Mouse (Mus musculus) limb, embryonic 14.5 days (tissue): ENCODE results near the gene Serpine2. TPM values are rescaled to one million over a fixed set of nuclear protein-coding genes. Genes with fewer than 3 reads are reported as not detected.

Source experiments
- ATAC-seq: fragments of 200-750 bp; cut with Nextera tagmentation; 2 replicates; pipeline ENCODE4 v1.8.0; 2017; ENCODE audit warnings: low read depth, moderate number of reproducible peaks, moderate TSS enrichment; ENCODE audit not compliant: low FRiP score
- DNase-seq: peaks from one replicate; pipeline ENCODE4 v3.0.0-alpha.2; 2015; ENCODE audit warnings: low spot score
- H3K27ac ChIP-seq: fragments of 300-500 bp; sonication (generic); replicated peaks from 2 replicates; pipeline ENCODE4 v1.5.1; 2014; ENCODE audit warnings: low read depth, mild to moderate bottlenecking, low read length, moderate library complexity, mixed read lengths
- H3K27me3 ChIP-seq: fragments of 300-500 bp; sonication (generic); 2 replicates; pipeline ENCODE4 v1.6.1; 2014; ENCODE audit warnings: low read length, mixed read lengths; ENCODE audit not compliant: control insufficient read depth, insufficient read depth
- H3K36me3 ChIP-seq: fragments of 300-500 bp; sonication (generic); 2 replicates; pipeline ENCODE4 v1.6.1; 2014; ENCODE audit warnings: mild to moderate bottlenecking, low read length, moderate library complexity, mixed read lengths; ENCODE audit not compliant: control insufficient read depth, insufficient read depth
- H3K4me1 ChIP-seq: fragments of 300-500 bp; sonication (generic); 2 replicates; pipeline ENCODE4 v1.6.1; 2014; ENCODE audit warnings: antibody characterized with exemption, low read length, mixed read lengths; ENCODE audit not compliant: control insufficient read depth, insufficient read depth
- H3K4me2 ChIP-seq: fragments of 300-500 bp; sonication (generic); replicated peaks from 2 replicates; pipeline ENCODE4 v1.6.1; 2014; ENCODE audit warnings: low read depth, mild to moderate bottlenecking, low read length, moderate library complexity; ENCODE audit not compliant: severe bottlenecking
- H3K4me3 ChIP-seq: fragments of 300-500 bp; sonication (generic); replicated peaks from 2 replicates; pipeline ENCODE4 v1.5.1; 2014; ENCODE audit warnings: low read length
- H3K9ac ChIP-seq: fragments of 300-500 bp; sonication (generic); 2 replicates; pipeline ENCODE4 v1.6.1; 2014; ENCODE audit warnings: mild to moderate bottlenecking, low read depth, low read length, moderate library complexity; ENCODE audit not compliant: severe bottlenecking
- H3K9me3 ChIP-seq: fragments of 300-500 bp; sonication (generic); 2 replicates; pipeline ENCODE4 v1.6.1; 2016; ENCODE audit warnings: low read length; ENCODE audit not compliant: control insufficient read depth
- POLR2A ChIP-seq: fragments of 200-500 bp; IDR thresholded peaks from 2 replicates; pipeline ENCODE4 v1.8.0; 2012; ENCODE audit warnings: inconsistent platforms, mild to moderate bottlenecking, moderate library complexity, borderline replicate concordance; ENCODE audit not compliant: insufficient read depth, insufficient read length; ENCODE audit errors: extremely low read depth
- WGBS: fragments of 180-500 bp; shearing (Covaris S2); extraction: QIAGEN DNeasy Blood & Tissue Kit; methylation state at CpG from one replicate; pipeline ENCODE4 v1.1.7; 2014; 5-methylcytosine and 5-hydroxymethylcytosine counted together
- polyA plus RNA-seq, 2 experiments: library from polyadenylated mRNA; depleted of rRNA in 1 of 2; stranded (reverse) in 1 of 2; unstranded in 1 of 2; fragments of >200 nt; fragmentation: Nextera tagmentation in 1 of 2; extraction: Ambion mirVana in 1 of 2; gene quantifications; 2 replicates each; pipeline versions ENCODE4 v1.2.1 to v1.2.3; 2012 to 2014

The Serpine2 gene
- polyA plus RNA-seq, 2 experiments = 107 to 159 TPM

- H3K36me3 ChIP-seq = no peaks in the 10 kb centered on the region
- no peaks in the 10 kb centered on the region for H3K9me3 ChIP-seq
- no peak overlapping the region for H3K27ac ChIP-seq
- peak overlapping the region; percentile 90 for H3K4me3 ChIP-seq
- TF ChIP-seq POLR2A = no peak
- DNase-seq (no peak), ATAC-seq (peak; percentile 13; the same call in 1 of the 2 replicates)
- peaks cover 11% of the 10 kb centered on the region for H3K4me1 ChIP-seq
- no peaks in the 10 kb centered on the region for H3K27me3 ChIP-seq
- WGBS = 0% methylated on average over 6 of the region's 6 CpGs
- peak overlapping the region; percentile 81; the same call in 1 of the 2 replicates for H3K9ac ChIP-seq
- peak overlapping the region; percentile 90 for H3K4me2 ChIP-seq
Measured at GRCm38 (mm10) chr1:79761917-79762271, 99.1 kb downstream of the Serpine2 start.

GRCm38 (mm10) chr1:79761106-79761916 is 99.7 kb downstream of the Serpine2 start:
- Histone ChIP-seq H3K9ac (peak overlapping the region; percentile 81), H3K9me3 (no peaks in the 10 kb centered on the region), H3K4me3 (peak overlapping the region; percentile 90), H3K27me3 (no peaks in the 10 kb centered on the region), H3K4me1 (peaks cover 11% of the 10 kb centered on the region), H3K36me3 (no peaks in the 10 kb centered on the region), H3K4me2 (peak overlapping the region; percentile 90), H3K27ac (no peak overlapping the region)
- ATAC-seq (peak; percentile 97), DNase-seq (peak; percentile 88)
- under 1% methylated on average over 53 of the region's 65 CpGs for WGBS
- TF ChIP-seq POLR2A = no peak

- ATAC-seq (no peak), DNase-seq (no peak)
- Histone ChIP-seq H3K36me3 (no peaks in the 10 kb centered on the region), H3K27me3 (no peaks in the 10 kb centered on the region), H3K9me3 (no peaks in the 10 kb centered on the region), H3K27ac (no peak overlapping the region), H3K4me2 (peak overlapping the region; percentile 90), H3K4me3 (peak overlapping the region; percentile 90), H3K9ac (peak overlapping the region; percentile 81), H3K4me1 (peaks cover 11% of the 10 kb centered on the region)
- TF ChIP-seq POLR2A = no peak
- WGBS = 5% methylated on average over 11 of the region's 11 CpGs
Measured at GRCm38 (mm10) chr1:79760656-79761055, 100.3 kb downstream of the Serpine2 start.

GRCm38 (mm10) chr1:79759436-79759972 is 101.5 kb downstream of the Serpine2 start:
- Histone ChIP-seq H3K9ac (no peak overlapping the region), H3K27ac (no peak overlapping the region), H3K36me3 (no peaks in the 10 kb centered on the region), H3K4me2 (peak overlapping the region; percentile 13; the same call in 1 of the 2 replicates), H3K4me1 (peaks cover 11% of the 10 kb centered on the region), H3K9me3 (no peaks in the 10 kb centered on the region), H3K27me3 (no peaks in the 10 kb centered on the region), H3K4me3 (no peak overlapping the region)
- TF ChIP-seq POLR2A = no peak
- DNase-seq = no peak
- no peak for ATAC-seq
- 63% methylated on average over 5 of the region's 5 CpGs for WGBS

- DNase-seq (no peak), ATAC-seq (no peak)
- no peak overlapping the region for H3K27ac ChIP-seq
- H3K4me3 ChIP-seq = no peak overlapping the region
- peaks cover 11% of the 10 kb centered on the region for H3K4me1 ChIP-seq
- 12% methylated on average over 2 of the region's 2 CpGs for WGBS
- H3K27me3 ChIP-seq = no peaks in the 10 kb centered on the region
- H3K36me3 ChIP-seq = no peaks in the 10 kb centered on the region
- H3K9ac ChIP-seq = no peak overlapping the region
- no peak overlapping the region for H3K4me2 ChIP-seq
- H3K9me3 ChIP-seq = no peaks in the 10 kb centered on the region
- no peak for TF ChIP-seq POLR2A
Measured at GRCm38 (mm10) chr1:79759006-79759405, 102.0 kb downstream of the Serpine2 start.
